17 mouse cellular contexts compared by ENCODE assay signal in genomic region chr8:95335706-95336105, GRCm38 (mm10). TPM values are rescaled to one million over a fixed set of nuclear protein-coding genes. Genes with fewer than 3 reads are reported as not detected.
"Had no signal": no experiment of that assay in that cellular context is flagged by ENCODE, and none has a peak within 500 bp of the region (broad histone marks: within the 10 kb centered on the region; RNA-seq: fewer than 3 reads in every experiment).

No protein-coding gene starts in this region.

- H3K9me3 ChIP-seq: intestine, embryonic 15.5 days; limb, embryonic 13.5 days; liver, embryonic 13.5 days; megakaryocyte, embryonic 14.5 days; neural tube, embryonic 15.5 days had no signal

- ATAC-seq: intestine, embryonic 15.5 days; midbrain, embryonic 16.5 days had no signal

- H3K9ac ChIP-seq: intestine, embryonic 15.5 days; limb, embryonic 13.5 days; liver, embryonic 13.5 days; neural tube, embryonic 15.5 days had no signal

- H3K4me2 ChIP-seq: intestine, embryonic 15.5 days; limb, embryonic 13.5 days; liver, embryonic 13.5 days; midbrain, embryonic 11.5 days; neural tube, embryonic 15.5 days had no signal

- H3K27ac ChIP-seq: intestine, embryonic 15.5 days; limb, embryonic 13.5 days; liver, embryonic 13.5 days; neural tube, embryonic 15.5 days had no signal

- H3K27me3 ChIP-seq: intestine, embryonic 15.5 days; limb, embryonic 13.5 days; liver, embryonic 13.5 days; megakaryocyte, embryonic 14.5 days; neural tube, embryonic 15.5 days had no signal

- H3K4me3 ChIP-seq: intestine, embryonic 15.5 days; limb, embryonic 13.5 days; liver, embryonic 13.5 days; megakaryocyte, embryonic 14.5 days; neural tube, embryonic 15.5 days had no signal

- DNase-seq: kidney, adult 18-20 months; kidney, postnatal 10 days; layer of hippocampus, adult 9-11 months; left cerebral cortex, postnatal 4 days; liver, embryonic 13.5 days; lung, adult 18-20 months; right cerebral cortex, postnatal 4 days; spleen, adult 18-20 months; thymus, postnatal 36 days had no signal

RNA-seq across cellular contexts. Expression of gene Tepp, which starts 25.3 kb away (rescaled TPM):
- polyA plus RNA-seq: intestine, embryonic 15.5 days; liver, embryonic 13.5 days; neural tube, embryonic 11.5 days; stomach, embryonic 16.5 days had no signal

RNA-seq across cellular contexts. Expression of gene Cngb1, which starts 29.3 kb away (rescaled TPM):
- polyA plus RNA-seq: liver, embryonic 13.5 days had no signal
